Mouse (Mus musculus) liver, postnatal 0 days (tissue): Measurements from ENCODE around the gene Ucma.

Experiments
- CTCF ChIP-seq: sonication (generic); IDR thresholded peaks from 2 replicates; pipeline ENCODE4 v1.5.1; 2016; ENCODE audit warnings: antibody characterized with exemption, low read depth
- EP300 ChIP-seq: IDR thresholded peaks from 2 replicates; pipeline ENCODE4 v1.6.1; 2016; ENCODE audit warnings: antibody characterized with exemption, low read depth, mild to moderate bottlenecking

- no peak for TF ChIP-seq EP300
- no peak for TF ChIP-seq CTCF
These were observed 38.0 kb upstream of the Ucma start for GRCm38 (mm10) chr2:4937931-4938330.
